Mouse (Mus musculus): ENCODE data around the gene Nsd1. TPM values are rescaled to one million over a fixed set of nuclear protein-coding genes. Genes with fewer than 3 reads are reported as not detected.
A peak's percentile ranks its signal among the peaks of the same experiment; 100 is the strongest.
"Not testable (repeated sequence)": the region's sequence is repeated elsewhere in the genome, so short reads cannot be mapped to it uniquely, and the experiment has no call there.

Nsd1 gene
- 10 to 100 TPM; 80.5 to 85.2 TPM for total RNA-seq (2021)
- long read RNA-seq, experiment 1, partial matches to known transcripts, result 15 of 31 reads
- long read RNA-seq, experiment 1, other reads (novel, unspliced or antisense), result 15 of 31 reads
- long read RNA-seq, experiment 2, partial matches to known transcripts, result 5 of 24 reads
- long read RNA-seq, experiment 2, other reads (novel, unspliced or antisense), result 16 of 24 reads

DNA sequence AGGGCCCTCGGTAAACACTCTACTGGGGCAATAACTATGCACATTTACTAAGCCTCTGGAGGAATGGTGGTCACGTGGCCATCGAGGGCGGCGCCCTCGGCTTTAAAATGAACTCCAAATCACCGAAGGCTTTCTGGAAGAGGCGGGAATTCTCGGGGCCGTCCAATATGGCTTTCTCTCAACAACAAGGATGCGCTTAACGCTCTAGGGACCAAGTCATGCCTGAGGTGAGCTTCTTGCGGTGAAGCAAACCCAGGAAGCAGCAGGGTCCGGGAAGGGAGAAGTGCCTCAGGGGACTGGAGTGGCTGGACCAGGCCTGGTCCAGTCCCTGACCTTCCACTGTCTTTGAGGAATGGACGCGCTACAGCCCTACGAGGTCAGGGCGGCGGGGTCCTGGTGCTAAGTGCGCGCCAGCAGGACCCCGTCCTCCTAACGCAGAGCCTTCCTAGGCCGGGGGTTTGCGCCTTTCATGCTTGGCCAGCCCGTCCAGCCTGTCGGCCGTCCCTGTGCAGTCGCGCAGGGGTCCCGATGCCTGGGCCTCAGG, at the start of gene Nsd1:
TSS of gene Nsd1 (plus strand) at position 134 of the 544 bp plus-strand sequence.
- peak in 1 of 2 experiments; percentile 20 for DNase-seq
- intact Hi-C loops (cut with DNase I), result loop anchor here (2.0 kb wide), 1 partner anchor 17 kb away; no protein-coding TSS in a partner anchor

DNA sequence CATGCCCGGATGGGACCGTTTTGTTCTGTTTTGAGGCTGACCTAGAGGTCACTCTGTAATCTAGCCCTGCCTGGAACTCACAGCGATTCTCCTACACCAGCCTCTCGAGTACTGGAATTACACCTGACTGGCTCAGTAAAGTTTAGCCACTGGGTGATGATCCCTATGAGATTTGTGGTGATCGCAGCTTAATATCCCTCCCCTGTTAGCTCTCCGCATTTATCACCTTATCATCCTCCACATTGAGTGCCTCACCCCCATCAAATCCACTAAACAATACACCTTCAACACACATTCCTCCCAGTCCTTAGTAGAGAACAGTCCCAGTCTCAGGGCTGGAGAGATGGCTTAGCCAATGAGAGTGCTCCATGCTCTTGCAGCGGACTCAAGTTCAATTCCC, 47.2 kb upstream of the Nsd1 start:
- DNase-seq, result no peak
- intact Hi-C loops (cut with DNase I), result no loop called here

DNA sequence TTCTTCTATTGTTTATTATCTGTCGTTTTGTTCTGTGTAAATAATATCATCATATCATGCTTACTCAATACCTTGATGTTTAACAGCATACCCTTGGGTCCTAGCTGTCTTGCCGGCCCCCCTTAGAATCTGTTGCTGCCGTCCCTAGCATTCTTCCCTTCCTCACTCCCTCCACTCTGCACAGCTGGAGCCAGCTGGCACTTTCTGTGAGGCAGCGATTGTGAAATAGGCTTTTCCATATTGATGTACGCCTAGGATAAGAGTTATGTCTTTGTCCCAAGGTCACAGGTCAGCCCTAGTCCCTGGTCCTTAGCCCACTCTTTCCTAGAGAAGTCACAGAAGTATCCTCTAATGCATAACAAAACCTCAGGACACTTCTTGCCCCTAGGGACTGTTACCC, 46.0 kb upstream of the Nsd1 start:
- intact Hi-C loops (cut with DNase I), result no loop called here
- peak; percentile 36 to 37 for DNase-seq

DNA sequence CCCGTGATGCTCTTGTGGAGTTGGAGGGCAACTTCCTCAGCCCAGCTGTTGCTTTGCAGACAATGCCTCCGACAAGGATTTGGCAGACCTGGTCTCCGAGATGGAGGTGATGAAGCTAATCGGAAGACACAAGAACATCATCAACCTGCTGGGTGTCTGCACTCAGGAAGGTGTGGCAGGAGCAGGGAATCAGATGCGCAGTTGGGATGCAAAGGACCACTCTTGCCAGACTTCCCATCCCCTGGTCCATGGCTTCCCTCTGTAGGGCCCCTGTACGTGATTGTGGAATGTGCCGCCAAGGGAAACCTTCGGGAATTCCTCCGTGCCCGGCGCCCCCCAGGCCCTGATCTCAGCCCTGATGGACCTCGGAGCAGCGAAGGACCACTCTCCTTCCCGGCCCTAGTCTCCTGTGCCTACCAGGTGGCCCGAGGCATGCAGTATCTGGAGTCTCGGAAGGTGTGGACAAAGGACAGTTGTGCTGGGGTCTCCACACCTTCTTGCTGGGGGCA, 43.7 kb upstream of the Nsd1 start:
- intact Hi-C loops (cut with DNase I), result no loop called here
- no peak for DNase-seq

DNA sequence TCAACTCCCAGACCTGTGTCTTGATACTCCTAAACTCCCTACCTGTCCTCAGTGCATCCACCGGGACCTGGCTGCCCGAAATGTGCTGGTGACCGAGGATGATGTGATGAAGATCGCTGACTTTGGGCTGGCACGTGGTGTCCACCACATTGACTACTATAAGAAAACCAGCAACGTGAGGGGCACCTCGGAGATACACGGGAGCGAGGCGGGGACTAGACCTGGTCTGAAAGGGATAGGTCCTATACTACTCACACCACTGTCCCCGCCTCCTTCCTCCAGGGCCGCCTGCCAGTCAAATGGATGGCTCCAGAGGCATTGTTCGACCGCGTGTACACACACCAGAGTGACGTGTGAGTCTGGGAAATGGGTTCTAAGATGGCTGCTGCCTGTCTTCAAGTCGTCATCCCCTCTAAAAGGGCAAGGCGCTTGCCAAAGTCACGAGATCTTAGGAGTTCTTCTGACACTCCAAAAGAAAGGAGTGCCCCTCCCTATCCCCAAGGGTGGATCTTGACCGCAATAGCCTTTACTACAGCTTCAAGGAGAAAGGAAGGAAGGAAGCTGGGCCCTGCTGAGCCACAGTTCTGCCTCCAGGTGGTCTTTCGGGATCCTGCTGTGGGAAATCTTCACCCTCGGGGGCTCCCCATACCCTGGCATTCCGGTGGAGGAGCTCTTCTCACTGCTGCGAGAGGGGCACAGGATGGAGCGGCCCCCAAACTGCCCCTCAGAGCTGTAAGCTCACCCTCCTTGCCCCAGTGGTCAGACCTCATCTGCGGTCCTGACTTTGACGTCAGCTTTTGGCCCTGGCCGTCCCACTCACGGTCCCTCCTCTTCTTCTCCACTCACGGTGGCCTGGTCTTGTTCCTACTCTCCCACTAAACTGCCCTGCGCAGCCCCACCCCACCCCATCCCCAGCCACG, 42.5 kb upstream of the Nsd1 start:
- intact Hi-C loops (cut with DNase I), result no loop called here
- DNase-seq, result no peak

DNA sequence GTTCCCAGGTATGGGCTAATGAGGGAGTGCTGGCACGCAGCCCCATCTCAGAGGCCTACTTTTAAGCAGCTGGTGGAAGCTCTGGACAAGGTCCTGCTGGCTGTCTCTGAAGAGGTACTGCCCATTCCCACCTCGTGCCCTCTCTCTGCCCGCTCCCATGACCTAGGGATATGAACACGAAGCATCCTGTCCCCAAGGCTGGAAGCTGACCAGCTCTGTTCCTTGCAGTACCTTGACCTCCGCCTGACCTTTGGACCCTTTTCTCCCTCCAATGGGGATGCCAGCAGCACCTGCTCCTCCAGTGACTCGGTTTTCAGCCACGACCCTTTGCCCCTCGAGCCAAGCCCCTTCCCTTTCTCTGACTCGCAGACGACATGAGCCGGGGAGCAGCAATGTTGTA, 41.8 kb upstream of the Nsd1 start:
- intact Hi-C loops (cut with DNase I), result no loop called here
- no peak for DNase-seq

DNA sequence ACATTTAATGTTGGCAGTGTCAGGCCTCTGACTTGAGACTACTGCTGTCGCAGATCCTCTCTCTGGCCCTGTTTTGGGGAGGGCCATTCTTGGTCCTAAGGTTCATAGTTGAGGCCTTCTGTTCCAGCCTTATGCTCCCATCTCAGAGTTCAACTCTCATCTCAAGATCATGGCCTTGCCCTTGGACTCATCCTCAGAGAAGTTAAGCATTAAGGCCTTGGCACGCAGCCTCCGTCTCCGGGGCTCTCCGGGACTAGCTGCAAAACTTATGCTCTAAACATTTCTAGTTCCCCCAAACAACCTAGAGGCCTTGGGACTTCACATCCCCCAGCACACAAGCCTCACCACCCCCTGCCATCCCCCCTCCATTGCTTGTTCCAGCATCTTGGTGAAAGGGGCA, 41.3 kb upstream of the Nsd1 start:
- intact Hi-C loops (cut with DNase I), result no loop called here
- no peak for DNase-seq

DNA sequence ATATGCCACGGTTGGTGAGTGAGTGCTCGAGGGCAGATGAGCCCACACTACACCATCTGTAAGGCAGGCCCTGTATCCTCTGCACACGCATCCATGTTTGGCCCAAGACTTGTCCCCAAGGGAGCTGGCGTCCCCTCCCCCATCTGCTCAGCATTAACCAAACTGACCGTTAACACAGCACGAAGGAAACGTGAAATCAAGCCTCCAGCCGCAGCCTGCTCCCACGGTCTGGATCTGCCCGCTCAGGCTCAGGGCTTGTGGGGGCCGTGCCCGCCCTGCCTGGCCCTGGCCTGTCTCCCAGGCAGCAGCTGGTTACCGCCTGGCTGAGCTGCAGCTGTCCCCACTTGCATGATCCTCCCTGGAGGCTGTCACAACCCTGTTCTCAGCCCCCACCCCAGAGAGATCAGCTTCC, 40.6 kb upstream of the Nsd1 start:
- DNase-seq, result peak; percentile 72 to 77

DNA sequence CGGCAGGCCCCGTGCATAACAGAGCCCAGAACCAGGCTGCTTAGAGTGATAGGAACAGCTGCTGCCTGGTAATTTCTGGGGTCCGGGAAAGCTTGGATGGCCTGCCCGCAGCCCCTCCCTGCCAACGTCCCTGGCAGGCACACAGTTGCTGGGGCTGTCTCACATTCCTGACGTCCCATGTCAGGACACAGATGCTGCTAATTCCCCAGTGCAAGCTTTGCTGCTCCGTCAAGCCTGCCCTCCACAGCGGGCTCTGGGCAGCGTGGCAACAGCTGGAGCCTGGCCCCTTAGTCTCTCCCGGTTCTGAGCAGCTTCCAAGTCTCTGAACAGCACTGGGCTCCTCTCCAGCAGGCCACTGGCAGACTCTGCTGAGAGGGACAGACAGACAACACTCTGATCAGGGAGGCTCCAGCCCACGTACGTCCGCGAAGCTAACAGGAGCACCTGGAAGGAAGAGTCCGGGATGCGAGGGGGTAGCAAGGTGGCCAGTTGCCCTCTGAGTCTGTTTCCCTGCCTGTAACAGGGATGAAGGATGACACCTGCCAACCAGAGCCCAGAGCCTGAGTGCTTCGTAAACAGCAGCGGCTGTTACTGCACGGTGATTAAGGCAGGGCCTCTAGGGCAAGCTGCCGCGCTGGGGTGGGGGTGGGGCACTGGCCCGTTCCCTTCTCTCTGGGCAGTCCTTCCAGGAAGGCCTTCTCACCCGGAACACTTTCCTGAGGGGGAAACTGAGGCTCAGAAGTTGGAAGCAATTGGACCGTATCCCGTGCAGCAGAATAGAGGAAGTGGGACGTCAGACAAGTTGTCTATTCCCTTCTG, 37.9 kb upstream of the Nsd1 start:
- intact Hi-C loops (cut with DNase I), result no loop called here
- peak; percentile 72 to 77 for DNase-seq

More for the DNA sequence above, 40.6 kb upstream of the Nsd1 start:
- intact Hi-C loops (cut with DNase I), result no loop called here

DNA sequence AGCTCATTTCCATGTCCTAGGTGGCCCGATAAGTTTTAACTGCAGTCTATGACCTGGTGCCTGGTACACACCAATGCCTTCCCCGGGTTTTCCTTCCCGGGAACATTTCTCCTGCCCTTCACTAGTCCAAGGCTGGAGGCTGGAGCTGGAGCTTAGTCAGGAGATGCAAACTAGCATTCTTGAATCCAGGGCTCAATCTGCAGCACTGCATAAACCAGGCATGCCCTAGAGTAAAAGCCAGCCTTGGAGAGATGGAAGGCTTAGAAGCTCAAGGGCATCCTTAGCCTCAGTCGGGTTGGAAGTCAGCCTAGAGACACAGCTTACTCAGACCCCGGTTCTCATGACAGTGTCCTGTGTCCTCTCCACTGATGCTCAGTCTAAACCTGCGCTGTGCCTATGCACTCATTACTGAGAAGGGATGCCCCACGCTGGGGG, 37.2 kb upstream of the Nsd1 start:
- intact Hi-C loops (cut with DNase I), result no loop called here
- no peak for DNase-seq

DNA sequence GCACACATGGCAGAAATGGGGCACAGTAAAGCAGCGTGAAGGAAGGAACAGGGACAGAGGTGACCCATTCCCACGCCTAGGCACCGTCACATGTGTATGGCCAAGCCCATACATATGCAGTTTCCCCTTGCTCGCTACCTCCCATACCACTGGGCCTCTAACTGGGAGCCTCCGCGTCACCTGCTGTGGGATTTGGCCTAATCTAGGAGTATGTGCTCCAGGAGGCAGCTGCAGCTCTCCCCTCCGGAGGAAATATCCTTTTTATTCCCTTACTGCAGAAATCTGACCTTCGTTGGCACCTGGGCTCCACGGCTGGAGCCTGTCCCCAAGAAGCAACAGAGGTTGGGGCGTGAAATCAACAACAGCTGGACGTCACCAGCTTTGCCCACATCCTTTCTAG, 35.2 kb upstream of the Nsd1 start:
- no peak for DNase-seq
- intact Hi-C loops (cut with DNase I), result no loop called here

DNA sequence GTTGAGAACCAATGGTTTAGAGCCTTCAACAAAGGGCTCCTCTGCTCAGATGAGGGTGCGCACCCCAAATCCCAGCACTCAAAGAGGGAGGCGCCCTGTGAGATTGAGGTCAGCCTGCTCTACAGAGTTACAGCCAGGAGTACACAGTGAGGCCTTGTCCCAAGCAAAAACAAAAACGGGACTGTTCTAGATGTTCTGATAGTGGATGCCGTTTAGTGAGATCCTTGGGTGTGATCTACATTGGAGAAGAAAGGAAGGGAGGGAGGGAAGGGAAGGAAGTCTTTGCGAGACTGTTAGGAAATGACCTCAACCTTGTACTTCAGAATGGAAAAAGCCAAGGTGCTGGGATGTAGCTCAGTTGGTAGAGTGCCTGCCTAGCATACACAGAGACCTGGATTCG, 33.3 kb upstream of the Nsd1 start:
- no peak for DNase-seq
- intact Hi-C loops (cut with DNase I), result no loop called here

DNA sequence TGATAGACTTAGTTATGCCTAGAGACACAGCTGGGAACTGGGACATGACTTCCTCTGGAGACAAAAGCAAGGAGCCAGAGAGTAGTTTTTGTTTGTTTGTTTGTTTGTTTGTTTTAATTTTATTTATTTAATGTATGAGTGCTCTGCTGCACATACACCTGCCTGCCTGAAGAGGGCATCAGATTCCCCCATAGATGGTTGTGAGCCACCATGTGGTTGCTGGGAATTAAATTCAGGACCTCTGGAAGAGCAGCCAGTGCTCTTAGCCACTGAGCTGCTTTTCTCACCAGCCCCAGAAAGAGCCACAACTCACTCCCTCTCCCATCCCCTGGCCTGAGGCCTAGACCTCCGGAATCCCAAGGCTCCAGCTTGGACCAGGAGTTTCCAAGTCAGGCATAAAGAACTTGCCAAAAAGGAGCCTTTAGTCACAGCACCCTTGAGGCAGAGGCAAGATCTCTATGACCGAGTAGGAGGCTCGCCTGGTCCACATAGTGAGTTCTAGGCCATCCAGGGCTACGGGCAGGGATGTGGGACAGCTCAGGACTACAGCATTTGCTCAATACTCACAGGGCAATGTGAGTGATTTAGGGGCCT, 31.6 kb upstream of the Nsd1 start:
- intact Hi-C loops (cut with DNase I), result loop anchor here (1.0 kb wide), 2 partner anchors 43 to 380 kb away; no protein-coding TSS in a partner anchor
- DNase-seq, result peak; percentile 44 to 46

DNA sequence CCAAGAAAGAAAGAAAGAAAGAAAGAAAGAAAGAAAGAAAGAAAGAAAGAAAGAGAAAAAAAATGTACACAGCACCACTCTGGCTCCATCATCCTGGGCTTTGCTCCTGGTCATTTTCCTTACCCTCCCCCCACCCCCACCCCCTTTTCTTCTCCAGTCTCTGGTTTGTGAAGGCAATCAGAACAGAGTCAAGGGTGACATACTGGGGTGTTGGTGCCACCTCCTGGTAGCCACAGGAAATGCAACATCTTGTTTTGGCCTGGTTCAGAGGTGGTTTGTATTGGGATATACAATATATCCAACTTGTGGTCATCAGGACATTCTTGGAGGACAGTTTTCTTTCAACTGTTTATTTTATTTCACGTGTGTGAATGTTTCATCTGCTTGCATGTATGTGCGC, 31.0 kb upstream of the Nsd1 start:
- intact Hi-C loops (cut with DNase I), result loop anchor here (1.0 kb wide), 2 partner anchors 43 to 380 kb away; no protein-coding TSS in a partner anchor
- DNase-seq, result peak; percentile 78 to 84

DNA sequence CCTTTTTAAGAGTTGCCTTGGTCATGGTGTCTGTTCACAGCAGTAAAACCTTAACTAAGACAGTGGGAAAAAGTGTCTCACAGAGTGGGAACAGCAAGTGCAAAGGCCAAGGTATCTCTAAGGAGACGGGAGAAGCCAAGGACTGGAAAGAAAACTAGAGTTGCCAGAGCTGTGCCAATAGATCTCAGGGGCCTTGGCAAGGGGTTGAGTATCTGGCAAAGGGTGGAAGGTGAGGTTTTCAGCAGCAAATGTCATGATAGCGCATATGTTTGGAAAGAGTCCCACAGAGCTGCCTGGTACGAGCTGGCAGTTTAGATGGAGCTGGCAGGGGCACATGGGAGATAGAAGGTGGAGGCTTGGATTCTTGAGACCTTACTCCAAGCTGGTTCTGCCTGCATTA, 30.0 kb upstream of the Nsd1 start:
- intact Hi-C loops (cut with DNase I), result no loop called here
- DNase-seq, result no peak

DNA sequence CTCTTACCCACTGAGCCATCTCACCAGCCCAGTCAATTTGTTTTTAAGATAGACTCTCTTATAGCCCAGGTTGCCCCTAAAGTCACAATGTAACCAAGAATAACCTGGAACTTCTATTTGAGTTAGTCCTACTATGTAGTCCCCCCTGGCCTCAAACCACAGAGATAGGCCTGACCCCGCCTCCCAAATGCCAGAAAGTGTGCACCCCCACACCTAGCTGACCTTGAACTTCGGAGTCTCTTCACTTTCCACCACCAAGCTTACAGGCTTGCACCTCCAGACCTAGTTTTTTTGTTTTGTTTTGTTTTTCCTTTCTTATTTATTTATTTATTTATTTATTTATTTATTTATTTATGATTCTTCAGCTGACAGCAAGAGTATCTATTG, 27.8 kb upstream of the Nsd1 start:
- DNase-seq, result no peak
- intact Hi-C loops (cut with DNase I), result loop anchor here (5.0 to 10.0 kb wide), 2 partner anchors 36 to 103 kb away; no protein-coding TSS in a partner anchor

DNA sequence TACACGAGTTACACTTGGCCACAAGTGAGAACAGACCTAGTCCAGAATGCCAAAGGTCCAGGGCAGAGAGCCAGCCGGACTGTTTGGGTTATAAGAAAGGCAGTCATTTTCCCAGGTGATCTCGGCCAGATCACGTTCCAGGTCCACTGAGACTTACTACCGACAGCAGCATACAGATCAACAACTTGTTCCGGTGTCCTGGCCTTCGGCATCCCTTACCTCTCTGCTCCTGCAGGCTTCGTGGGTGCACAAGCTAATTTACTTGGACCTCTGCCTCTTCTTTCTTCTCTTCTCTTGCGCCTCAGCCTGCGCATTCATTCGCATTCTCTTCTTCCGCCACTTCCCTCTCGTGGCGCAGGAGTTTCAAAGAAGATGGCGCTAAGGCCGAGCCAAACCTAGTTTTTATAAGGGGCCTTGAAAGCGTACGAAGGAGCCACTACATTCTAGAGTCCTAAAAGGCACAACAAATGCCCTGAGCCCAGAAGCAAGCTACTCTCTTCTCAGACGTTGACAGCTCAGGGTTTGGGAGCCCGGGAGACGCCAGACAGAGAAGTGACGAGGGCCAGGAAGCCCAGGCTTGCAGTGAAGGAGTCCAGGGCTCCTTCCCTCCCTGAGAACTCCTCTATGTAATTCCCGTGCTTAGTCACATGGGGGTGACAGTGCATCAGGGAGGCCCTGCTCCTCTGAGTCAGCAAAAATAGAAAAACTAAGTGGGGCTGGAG, 27.2 kb upstream of the Nsd1 start:
- intact Hi-C loops (cut with DNase I), result loop anchor here (5.0 to 10.0 kb wide), 2 partner anchors 35 to 102 kb away; no protein-coding TSS in a partner anchor
- DNase-seq, result peak; percentile 65 to 77

DNA sequence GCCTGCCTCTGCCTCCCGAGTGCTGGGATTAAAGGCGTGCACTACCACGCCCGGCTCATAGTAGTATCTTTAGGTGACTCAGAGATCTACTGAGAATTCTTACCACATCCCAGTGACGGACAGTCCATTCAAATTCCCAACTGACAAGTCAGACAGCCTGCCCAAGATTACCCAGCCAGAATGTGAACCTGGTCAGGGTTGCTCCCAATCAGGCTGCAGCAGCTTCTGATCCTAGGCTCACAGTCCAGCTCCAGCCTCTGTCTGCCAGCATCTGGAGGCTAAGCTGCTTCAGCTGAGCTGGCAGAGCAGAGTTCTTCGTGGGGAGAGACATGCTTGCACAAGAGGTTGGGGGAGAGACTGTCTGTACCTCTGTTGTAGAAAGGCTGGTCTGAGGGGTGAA, 26.2 kb upstream of the Nsd1 start:
- no peak for DNase-seq
- intact Hi-C loops (cut with DNase I), result loop anchor here (5.0 to 10.0 kb wide), 2 partner anchors 34 to 101 kb away; no protein-coding TSS in a partner anchor

DNA sequence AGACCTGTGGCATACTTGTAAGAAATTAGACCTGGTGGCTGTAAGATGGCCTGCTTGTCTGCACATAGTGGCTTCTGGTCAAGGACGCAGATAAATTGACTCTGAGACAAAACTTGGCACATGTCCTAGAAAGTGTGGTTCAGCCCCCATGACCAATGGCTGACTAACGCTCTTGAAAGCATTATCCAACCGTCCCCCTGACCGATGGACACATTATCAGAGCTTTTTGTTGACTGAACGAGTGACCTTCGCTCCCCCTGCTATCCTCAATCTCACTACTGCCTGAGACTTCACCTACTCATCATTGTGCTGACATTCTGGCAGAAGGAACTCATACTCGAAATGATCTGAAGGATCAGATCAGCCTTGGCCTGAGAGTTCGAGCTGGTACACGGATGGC, 22.5 kb upstream of the Nsd1 start:
- intact Hi-C loops (cut with DNase I), result loop anchor here (10.0 kb wide), 1 partner anchor 98 kb away; no protein-coding TSS in a partner anchor
- not testable (repeated sequence) for DNase-seq
